Mouse (Mus musculus) left cerebral cortex, postnatal 25 days (tissue): ENCODE data around the gene Cdk7. TPM values are rescaled to one million over a fixed set of nuclear protein-coding genes. Genes with fewer than 3 reads are reported as not detected.

Experiments
- DNase-seq, 2 experiments: peaks; one replicate each; pipeline ENCODE4 v3.0.0; 2022; ENCODE audit warnings: low spot score in 2 of 2, mixed read lengths in 1 of 2
- intact Hi-C: fragments of 180-260 bp; cut with DNase I; formaldehyde crosslinking; loops from one replicate; pipeline ENCODE4 v1.15.1; 2025
- total RNA-seq, 2 experiments: library from RNA; stranded (reverse); gene quantifications; 2 replicates each; pipeline ENCODE4 v1.2.3; 2021

Cdk7 gene
- total RNA-seq, 2 experiments from 2014 or later, result 35.3 to 39.3 TPM

DNA sequence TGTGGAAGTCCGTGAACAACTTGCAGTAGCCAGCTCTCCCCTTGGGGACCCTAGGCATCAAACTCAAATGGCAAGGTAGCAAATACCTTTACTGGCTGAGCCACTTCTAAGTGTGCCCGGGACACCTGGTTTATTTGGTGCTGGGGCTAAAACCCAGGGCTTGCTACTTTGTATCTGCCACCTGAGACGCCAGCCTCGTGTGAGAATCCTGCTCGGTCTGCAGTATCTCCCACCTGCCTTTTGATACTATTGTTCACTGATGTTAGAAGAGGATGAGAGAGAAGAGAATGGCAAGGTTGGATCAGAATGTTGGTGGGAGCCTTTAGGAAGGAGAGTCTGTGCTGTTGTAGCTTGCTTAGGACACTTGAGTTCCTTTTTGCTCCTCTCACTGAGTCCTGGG is 72.6 kb downstream of the Cdk7 start:
- intact Hi-C loops, result no loop called here
- DNase-seq, result no peak

Other genes with a start within 250 kb of the Cdk7 start
- 10 to 100 TPM; 28.6 to 34.8 TPM for gene Gtf2h2, start 238.4 kb downstream of the Cdk7 start, total RNA-seq
- 10 to 100 TPM in 1 of 2 experiments, 1 to 10 TPM in 1; 9.2 to 10.6 TPM for gene Ocln, start 178.2 kb downstream of the Cdk7 start, total RNA-seq
- gene Marveld2, start 114.0 kb downstream of the Cdk7 start, total RNA-seq, result 1 to 10 TPM; 1.2 to 1.8 TPM
- 10 to 100 TPM; 88.7 to 89.7 TPM for gene Ak6, start 80.0 kb downstream of the Cdk7 start, total RNA-seq
- 10 to 100 TPM; 14.2 to 15.5 TPM for gene Rad17, start 79.9 kb downstream of the Cdk7 start, total RNA-seq
- gene Taf9, start 79.4 kb downstream of the Cdk7 start, total RNA-seq, result 10 to 100 TPM; 27.4 to 30.9 TPM
- under 1 TPM in 1 of 2 experiments, not detected in 1; 0.23 TPM for gene Ccdc125, start 61.2 kb downstream of the Cdk7 start, total RNA-seq
- gene Mrps36, start 13.7 kb upstream of the Cdk7 start, total RNA-seq, result 10 to 100 TPM; 56.5 to 61.3 TPM
- gene Cenph, start 45.0 kb upstream of the Cdk7 start, total RNA-seq, result under 1 TPM; 0.53 to 0.57 TPM
- gene Ccnb1, start 55.6 kb upstream of the Cdk7 start, total RNA-seq, result 1 to 10 TPM; 1.7 to 1.8 TPM
- 10 to 100 TPM; 43.3 to 49.5 TPM for gene Slc30a5, start 102.5 kb upstream of the Cdk7 start, total RNA-seq